Mouse (Mus musculus) limb, embryonic 14.5 days (tissue): Measurements from ENCODE around the gene Pakap. TPM values are rescaled to one million over a fixed set of nuclear protein-coding genes. Genes with fewer than 3 reads are reported as not detected.
A peak's percentile ranks its signal among the peaks of the same experiment; 100 is the strongest.

ENCODE experiments used
- ATAC-seq: fragments of 200-750 bp; cut with Nextera tagmentation; 2 replicates; pipeline ENCODE4 v1.8.0; 2017; ENCODE audit warnings: low read depth, moderate number of reproducible peaks, moderate TSS enrichment; ENCODE audit not compliant: low FRiP score
- DNase-seq: peaks from one replicate; pipeline ENCODE4 v3.0.0-alpha.2; 2015; ENCODE audit warnings: low spot score
- H3K27ac ChIP-seq: fragments of 300-500 bp; sonication (generic); replicated peaks from 2 replicates; pipeline ENCODE4 v1.5.1; 2014; ENCODE audit warnings: low read depth, mild to moderate bottlenecking, low read length, moderate library complexity, mixed read lengths
- H3K27me3 ChIP-seq: fragments of 300-500 bp; sonication (generic); 2 replicates; pipeline ENCODE4 v1.6.1; 2014; ENCODE audit warnings: low read length, mixed read lengths; ENCODE audit not compliant: control insufficient read depth, insufficient read depth
- H3K36me3 ChIP-seq: fragments of 300-500 bp; sonication (generic); 2 replicates; pipeline ENCODE4 v1.6.1; 2014; ENCODE audit warnings: mild to moderate bottlenecking, low read length, moderate library complexity, mixed read lengths; ENCODE audit not compliant: control insufficient read depth, insufficient read depth
- H3K4me1 ChIP-seq: fragments of 300-500 bp; sonication (generic); 2 replicates; pipeline ENCODE4 v1.6.1; 2014; ENCODE audit warnings: antibody characterized with exemption, low read length, mixed read lengths; ENCODE audit not compliant: control insufficient read depth, insufficient read depth
- H3K4me2 ChIP-seq: fragments of 300-500 bp; sonication (generic); replicated peaks from 2 replicates; pipeline ENCODE4 v1.6.1; 2014; ENCODE audit warnings: low read depth, mild to moderate bottlenecking, low read length, moderate library complexity; ENCODE audit not compliant: severe bottlenecking
- H3K4me3 ChIP-seq: fragments of 300-500 bp; sonication (generic); replicated peaks from 2 replicates; pipeline ENCODE4 v1.5.1; 2014; ENCODE audit warnings: low read length
- H3K9ac ChIP-seq: fragments of 300-500 bp; sonication (generic); 2 replicates; pipeline ENCODE4 v1.6.1; 2014; ENCODE audit warnings: mild to moderate bottlenecking, low read depth, low read length, moderate library complexity; ENCODE audit not compliant: severe bottlenecking
- H3K9me3 ChIP-seq: fragments of 300-500 bp; sonication (generic); 2 replicates; pipeline ENCODE4 v1.6.1; 2016; ENCODE audit warnings: low read length; ENCODE audit not compliant: control insufficient read depth
- POLR2A ChIP-seq: fragments of 200-500 bp; IDR thresholded peaks from 2 replicates; pipeline ENCODE4 v1.8.0; 2012; ENCODE audit warnings: inconsistent platforms, mild to moderate bottlenecking, moderate library complexity, borderline replicate concordance; ENCODE audit not compliant: insufficient read depth, insufficient read length; ENCODE audit errors: extremely low read depth
- WGBS: fragments of 180-500 bp; shearing (Covaris S2); extraction: QIAGEN DNeasy Blood & Tissue Kit; methylation state at CpG from one replicate; pipeline ENCODE4 v1.1.7; 2014; 5-methylcytosine and 5-hydroxymethylcytosine counted together
- polyA plus RNA-seq, 2 experiments: library from polyadenylated mRNA; depleted of rRNA in 1 of 2; stranded (reverse) in 1 of 2; unstranded in 1 of 2; fragments of >200 nt; fragmentation: Nextera tagmentation in 1 of 2; extraction: Ambion mirVana in 1 of 2; gene quantifications; 2 replicates each; pipeline versions ENCODE4 v1.2.1 to v1.2.3; 2012 to 2014

The Pakap gene
- polyA plus RNA-seq, 2 experiments: 6.4 to 26.9 TPM

DNA sequence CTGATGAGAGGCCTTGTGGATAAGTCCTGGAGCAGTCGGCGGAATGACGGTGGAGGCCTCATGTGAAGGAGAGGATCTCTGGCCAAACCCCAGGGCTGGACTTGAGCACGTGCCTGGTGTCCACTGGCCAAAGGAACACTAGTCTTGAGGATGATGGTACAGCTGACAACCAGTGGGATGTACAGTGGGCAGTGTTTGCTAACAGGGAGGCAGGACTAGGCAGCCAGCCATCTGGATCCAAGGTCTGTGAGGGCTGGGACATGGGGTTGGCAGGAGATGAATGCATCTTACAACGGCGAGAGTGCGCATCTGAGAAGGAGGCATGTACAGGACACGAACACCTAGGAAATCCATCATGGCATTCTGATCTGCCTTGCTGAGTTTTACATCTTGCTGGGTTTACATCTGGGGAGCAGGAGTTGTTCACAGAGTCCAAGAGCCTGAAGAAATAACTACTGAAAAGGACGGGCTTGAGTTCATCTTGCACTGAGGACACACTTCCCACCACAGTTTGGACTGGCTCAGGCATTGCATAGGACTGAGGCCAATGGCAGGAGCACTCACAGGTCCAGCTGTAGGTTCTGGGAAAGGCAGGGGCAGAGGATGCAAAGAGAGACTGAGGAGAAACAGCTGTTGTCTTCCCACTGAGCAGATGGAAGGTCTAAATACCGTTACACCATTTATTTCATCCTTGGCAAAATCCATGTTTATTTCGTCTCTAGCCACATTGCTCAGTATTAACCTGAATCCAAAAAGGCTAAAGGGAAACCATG is 32.9 kb downstream of the Pakap start:
- WGBS: 84% methylated on average over 11 of the region's 11 CpGs
- H3K27ac ChIP-seq: no peak overlapping the region
- no peaks in the 10 kb centered on the region for H3K36me3 ChIP-seq
- no peak overlapping the region for H3K4me3 ChIP-seq
- H3K4me1 ChIP-seq: no peaks in the 10 kb centered on the region
- H3K9me3 ChIP-seq: no peaks in the 10 kb centered on the region
- no peak overlapping the region for H3K9ac ChIP-seq
- ATAC-seq (no peak), DNase-seq (no peak)
- TF ChIP-seq POLR2A: no peak
- H3K4me2 ChIP-seq: no peak overlapping the region
- H3K27me3 ChIP-seq: no peaks in the 10 kb centered on the region

DNA sequence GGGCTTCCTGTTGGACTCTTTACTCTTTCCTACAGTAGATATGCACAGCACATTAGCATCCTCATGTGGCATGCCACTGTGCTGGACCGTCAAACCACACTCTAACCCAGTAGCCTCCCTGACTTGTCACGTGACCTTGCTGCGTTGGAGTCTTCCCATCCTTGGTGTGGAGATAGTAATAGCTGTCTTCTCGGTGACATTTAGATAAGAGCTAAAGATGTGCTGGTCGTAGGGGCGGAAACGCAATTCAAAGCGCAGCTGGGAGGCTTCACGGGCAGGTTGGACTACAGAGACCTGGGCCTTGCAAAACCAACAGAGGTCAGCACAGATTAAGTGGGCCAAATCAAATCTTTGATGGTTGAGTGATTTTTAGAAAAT is 33.5 kb downstream of the Pakap start:
- no peak for TF ChIP-seq POLR2A
- H3K4me1 ChIP-seq: peaks cover under 1% of the 10 kb centered on the region; the same call in 1 of the 2 replicates
- no peaks in the 10 kb centered on the region for H3K9me3 ChIP-seq
- no peak for DNase-seq
- no peak overlapping the region for H3K27ac ChIP-seq
- H3K4me2 ChIP-seq: no peak overlapping the region
- no peaks in the 10 kb centered on the region for H3K36me3 ChIP-seq
- no peak for ATAC-seq
- H3K27me3 ChIP-seq: no peaks in the 10 kb centered on the region
- 81% methylated on average over 9 of the region's 9 CpGs for WGBS
- no peak overlapping the region for H3K4me3 ChIP-seq
- H3K9ac ChIP-seq: no peak overlapping the region

DNA sequence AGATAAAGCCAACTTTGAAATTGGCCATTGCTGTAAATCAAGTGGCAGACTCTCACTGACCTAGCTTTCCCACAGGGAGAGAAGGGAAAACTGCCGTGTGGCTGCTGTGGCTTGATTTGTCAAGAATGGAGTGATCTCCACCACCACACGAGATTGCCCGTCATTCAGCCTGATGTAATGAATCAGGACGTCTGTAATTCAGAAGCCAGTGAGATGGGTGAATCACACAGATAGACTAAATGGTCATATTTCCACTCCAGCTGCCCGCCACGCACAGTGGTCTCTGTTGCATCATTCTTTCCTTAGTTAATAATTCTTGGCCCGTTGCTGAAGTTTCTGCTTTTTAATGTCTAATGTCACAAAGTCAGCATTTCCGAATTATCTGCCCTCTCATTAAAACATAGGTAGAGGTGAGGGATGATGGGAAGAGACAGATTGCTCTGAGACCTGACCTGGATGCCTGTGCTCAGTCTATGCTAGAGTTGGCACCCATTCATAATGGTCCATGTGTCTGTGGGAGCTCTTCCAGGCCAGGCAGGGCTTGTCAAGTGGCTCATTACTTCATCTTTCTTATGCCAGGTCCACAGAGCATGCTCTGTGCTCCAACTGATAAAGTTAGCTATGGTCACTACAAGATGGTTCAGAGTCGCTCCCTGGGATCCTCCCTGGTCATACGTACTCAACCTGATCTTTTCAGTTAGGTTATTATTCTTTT is 34.1 kb downstream of the Pakap start:
- peaks cover 6% of the 10 kb centered on the region for H3K4me1 ChIP-seq
- H3K9me3 ChIP-seq: no peaks in the 10 kb centered on the region
- TF ChIP-seq POLR2A: no peak
- H3K27me3 ChIP-seq: no peaks in the 10 kb centered on the region
- H3K4me3 ChIP-seq: no peak overlapping the region
- H3K9ac ChIP-seq: no peak overlapping the region
- H3K4me2 ChIP-seq: no peak overlapping the region
- 81% methylated on average over 10 of the region's 10 CpGs for WGBS
- no peaks in the 10 kb centered on the region for H3K36me3 ChIP-seq
- no peak overlapping the region for H3K27ac ChIP-seq
- no peak for DNase-seq
- ATAC-seq: no peak

DNA sequence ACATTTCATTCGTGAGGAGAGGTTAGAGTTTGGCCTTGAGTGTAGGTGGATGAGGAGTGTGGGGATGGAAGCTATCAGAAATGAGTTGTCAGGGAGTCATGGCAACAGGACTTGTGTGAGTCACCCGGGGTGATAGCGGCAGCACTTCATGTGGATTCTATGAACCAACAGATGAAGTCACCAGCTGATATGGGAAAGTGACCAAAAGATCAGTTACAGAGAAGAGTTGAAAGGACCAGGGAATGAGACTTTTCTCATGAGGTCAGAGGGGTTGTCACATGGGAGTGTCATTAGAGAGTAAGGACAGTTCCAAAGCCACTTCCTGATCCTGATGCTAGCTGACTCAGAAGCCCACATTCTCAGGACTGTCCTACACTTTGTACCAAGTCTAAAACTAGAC is 38.3 kb downstream of the Pakap start:
- WGBS: 89% methylated on average over 3 of the region's 3 CpGs
- Histone ChIP-seq H3K27ac (no peak overlapping the region), H3K4me1 (peaks cover 24% of the 10 kb centered on the region), H3K9me3 (no peaks in the 10 kb centered on the region), H3K4me3 (no peak overlapping the region), H3K27me3 (no peaks in the 10 kb centered on the region), H3K36me3 (no peaks in the 10 kb centered on the region), H3K4me2 (no peak overlapping the region), H3K9ac (no peak overlapping the region)
- TF ChIP-seq POLR2A: no peak
- no peak for DNase-seq
- no peak for ATAC-seq

DNA sequence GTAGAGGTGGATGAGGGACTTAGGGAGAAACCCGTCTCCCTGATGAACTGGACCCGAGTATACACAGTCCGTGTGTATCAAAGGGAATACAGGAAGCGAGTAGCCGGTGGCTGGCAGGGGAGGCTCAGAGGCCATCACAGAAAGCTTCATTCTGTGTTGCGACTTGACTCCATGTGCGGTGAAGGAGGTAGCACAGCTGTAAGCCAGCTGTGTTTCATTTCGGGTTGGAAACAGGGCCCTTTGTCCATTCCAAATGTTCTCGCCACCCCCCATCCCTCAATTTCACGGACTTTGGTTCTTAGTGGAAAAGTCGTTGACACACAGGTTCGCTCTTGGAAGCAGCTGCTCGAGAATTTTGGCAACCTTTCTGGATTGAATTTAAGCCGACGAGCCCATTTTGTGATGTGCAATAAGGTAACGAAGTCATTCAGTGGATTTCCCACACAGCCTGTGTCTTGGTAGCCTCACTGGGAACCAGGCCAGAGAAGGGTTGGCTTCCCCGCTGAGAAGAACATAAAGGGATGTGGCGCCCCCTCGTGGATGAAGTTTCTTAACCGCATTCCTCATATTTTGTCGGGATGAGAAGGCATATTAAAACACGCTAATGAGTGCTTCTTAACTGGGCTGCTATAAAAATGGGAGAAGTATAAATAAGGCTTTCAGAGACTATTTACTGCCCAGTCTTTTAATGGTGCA is 39.4 kb downstream of the Pakap start:
- 7% methylated on average over 22 of the region's 22 CpGs for WGBS
- DNase-seq: peak; percentile 97
- peak overlapping the region; percentile 44 for H3K4me2 ChIP-seq
- H3K4me1 ChIP-seq: peaks cover 32% of the 10 kb centered on the region
- peak overlapping the region; percentile 67; the same call in 1 of the 2 replicates for H3K27ac ChIP-seq
- no peak for TF ChIP-seq POLR2A
- H3K4me3 ChIP-seq: peak overlapping the region; percentile 27
- H3K9me3 ChIP-seq: no peaks in the 10 kb centered on the region
- H3K27me3 ChIP-seq: no peaks in the 10 kb centered on the region
- ATAC-seq: peak; percentile 84
- H3K9ac ChIP-seq: no peak overlapping the region
- H3K36me3 ChIP-seq: no peaks in the 10 kb centered on the region
